Mouse (Mus musculus): Measurements from ENCODE around the gene Tuba1c.

Tuba1c gene

DNA sequence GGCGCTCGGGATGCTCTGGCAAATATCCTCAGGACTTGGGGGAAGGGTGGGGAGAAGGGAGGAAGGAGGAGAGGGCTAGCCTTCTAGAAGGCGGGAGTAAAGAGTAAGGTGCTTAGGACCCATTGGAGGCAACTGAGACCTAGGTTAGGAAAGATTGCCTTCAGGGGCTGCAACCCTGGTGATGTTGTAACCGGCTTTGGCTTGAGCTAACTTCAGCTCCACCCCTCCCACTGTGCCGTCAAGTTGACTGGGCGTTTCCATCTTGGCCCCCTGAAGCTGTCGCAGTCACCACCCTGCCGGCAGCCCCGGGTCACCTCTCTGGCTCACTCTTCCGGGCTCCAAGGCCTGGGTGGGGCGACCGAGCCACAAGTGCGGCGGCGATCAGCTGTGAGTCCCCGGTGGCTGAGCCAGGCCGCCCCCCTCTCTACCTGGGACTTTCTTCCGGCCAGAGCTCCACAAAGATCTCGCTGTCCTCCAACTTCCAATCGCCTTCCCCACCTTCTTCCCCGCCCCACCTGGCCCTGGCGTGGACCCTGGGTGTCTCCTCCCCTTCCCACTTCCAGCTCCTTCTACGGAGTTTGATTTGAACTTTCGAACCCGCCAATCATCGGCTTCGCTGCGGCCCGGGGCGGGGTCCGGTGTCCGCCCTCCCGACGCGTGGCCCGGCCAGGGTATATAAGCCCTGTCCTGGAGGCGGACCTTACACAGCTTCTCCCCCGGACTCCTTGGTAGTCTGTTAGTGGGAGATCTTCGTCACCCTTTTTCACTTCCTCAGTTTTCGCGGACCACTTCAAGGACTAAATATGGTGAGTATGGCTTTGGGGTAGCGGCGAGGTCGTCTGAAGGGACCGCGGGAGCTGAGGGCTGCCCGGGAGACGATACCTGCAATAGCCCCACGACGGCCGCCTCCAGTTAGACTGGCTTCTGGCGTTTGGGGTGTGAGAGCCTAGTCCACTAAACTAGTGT, at the start of gene Tuba1c:
Gene Tuba1c (plus strand): TSS at position 273 of the 966 bp plus-strand sequence.
- peak; percentile 93 to 97 for DNase-seq (ENCODE audit: low spot score in 2 of 2)

DNA sequence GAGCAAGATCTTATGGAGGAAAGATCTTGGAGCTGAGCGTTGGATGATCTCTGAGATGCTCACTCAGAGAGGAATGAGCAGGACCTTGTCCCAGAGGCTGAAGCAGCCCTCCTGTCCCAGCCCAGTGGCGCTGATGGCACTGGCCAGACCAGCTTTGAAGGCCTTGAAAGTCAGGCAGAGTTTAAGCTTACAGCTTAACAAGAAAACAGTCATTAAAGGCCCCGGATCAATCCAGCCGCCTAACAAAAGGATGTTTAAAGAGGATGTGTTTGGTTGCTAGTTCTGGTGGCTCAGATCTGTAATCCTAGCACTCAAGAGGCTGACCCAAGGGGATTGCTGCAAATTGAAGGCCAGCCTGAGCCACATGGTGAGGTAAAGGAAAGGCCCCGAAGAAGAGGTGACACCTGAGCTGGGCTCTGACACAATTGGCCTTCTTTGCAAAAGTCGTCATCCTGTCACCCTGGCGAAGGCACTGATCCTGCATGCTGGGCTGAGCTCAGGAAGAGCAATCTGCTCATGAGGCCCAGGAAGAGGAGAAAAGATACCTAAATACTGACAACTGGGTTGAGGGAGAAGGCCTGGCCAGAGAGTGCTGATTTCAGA, 49.6 kb upstream of the Tuba1c start:
- DNase-seq (ENCODE audit: low spot score in 2 of 2), result no peak

DNA sequence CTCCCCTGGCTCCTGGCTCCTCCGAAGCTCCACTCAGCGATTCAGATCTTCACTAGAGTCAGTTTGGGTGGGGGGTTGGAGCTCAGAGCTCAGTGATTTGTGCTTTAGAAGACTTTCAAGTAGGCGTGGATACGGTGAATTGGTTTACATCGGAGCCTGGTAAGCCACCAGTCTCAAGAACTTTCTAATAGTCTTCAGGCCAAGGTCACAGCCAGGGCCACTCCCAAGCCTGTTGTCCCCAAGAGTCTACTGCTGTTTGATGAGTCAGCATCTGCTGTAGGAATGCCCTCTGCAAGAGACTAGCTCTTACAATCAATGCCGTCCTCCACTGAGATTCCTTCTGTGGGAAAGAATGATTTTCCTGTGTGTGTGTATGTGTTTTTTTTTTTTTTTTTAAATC, 47.6 kb upstream of the Tuba1c start:
- no peak for DNase-seq (ENCODE audit: low spot score in 2 of 2)

DNA sequence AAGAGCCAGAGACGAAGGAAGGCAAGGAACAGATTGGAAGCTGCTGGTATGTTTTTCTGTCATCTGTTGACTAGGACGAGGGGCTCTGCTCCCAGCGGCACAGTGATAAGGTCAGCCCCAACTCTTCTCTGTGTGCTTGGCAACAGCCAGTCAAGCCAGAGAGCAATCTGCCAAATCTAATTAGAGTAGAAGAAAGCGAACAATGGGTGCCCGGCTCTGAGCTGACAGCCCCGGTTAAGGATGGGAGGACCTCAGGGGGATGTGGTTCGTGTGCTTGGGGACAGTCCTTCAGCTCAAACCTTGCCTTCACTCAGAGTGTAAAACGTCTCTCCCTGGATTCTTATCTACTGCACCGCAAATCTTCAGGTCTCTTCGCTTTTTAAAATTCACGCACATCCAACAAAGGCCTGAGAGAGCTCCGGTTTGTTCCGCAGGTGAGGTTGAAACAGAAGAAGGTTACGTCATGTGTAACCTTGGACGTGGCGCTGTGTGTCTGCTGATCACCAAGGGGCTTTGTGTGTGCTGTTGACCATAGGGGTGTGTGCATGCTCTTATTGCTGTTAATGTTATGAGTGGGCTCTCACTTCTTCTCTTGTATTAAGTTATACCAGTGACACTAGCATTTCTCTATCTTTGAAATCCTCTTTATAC, 46.1 kb upstream of the Tuba1c start:
- DNase-seq (ENCODE audit: low spot score in 2 of 2), result no peak

DNA sequence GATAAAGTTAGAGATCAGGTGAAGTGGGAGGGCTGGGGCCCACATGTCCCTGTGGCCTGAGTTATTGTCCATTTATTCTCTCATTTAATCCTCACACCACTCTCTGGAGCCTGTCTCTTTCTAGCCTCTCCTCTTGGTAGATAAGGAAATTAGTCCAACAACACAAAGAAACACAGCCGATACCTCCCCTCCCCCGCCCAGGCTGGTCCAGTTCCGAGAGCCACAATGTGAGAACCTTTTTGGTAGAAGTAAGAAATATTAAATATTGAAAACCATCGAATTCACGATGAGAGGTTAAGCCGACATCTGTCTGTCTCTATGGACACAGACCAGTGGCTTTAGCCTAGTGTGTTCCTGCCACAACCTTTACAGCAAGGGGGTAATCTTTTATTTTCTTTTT, 45.0 kb upstream of the Tuba1c start:
- no peak for DNase-seq (ENCODE audit: low spot score in 2 of 2)

DNA sequence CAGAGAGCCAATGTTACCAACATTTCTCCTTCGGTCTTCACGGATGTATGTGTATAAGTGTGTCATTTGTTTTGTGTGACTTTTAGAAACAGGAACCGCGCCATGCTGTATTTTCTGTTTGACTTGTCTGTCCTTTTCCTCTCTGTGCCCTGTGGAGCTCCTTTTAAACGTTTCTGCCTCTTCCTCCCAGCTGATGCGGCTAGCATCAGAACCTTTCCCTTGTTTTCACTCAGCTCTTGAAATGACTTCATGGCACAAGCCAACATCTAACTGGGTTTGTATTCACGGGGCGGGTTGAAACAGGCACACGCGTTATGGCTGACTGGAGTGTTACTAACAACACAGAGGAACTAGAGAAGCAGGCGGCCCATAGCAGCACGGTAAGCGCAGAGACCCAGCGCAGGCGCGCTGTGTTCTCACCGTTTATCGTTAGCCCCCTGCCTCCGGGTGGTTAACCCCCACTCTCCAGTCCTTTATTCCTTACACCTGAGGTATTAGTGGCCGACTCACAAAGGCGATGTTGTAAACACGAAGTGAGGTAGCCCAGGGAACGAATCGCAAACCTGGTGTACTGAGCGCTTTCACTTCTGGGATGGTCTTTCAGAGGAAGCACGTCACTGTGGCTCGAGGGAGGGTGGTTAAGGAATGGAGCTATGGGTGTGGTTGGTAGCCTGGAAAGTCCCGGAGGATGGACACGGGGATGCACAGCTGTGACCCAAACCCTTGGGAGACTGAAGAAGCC, 44.3 kb upstream of the Tuba1c start:
- peak; percentile 66 for DNase-seq (ENCODE audit: low spot score in 2 of 2)

DNA sequence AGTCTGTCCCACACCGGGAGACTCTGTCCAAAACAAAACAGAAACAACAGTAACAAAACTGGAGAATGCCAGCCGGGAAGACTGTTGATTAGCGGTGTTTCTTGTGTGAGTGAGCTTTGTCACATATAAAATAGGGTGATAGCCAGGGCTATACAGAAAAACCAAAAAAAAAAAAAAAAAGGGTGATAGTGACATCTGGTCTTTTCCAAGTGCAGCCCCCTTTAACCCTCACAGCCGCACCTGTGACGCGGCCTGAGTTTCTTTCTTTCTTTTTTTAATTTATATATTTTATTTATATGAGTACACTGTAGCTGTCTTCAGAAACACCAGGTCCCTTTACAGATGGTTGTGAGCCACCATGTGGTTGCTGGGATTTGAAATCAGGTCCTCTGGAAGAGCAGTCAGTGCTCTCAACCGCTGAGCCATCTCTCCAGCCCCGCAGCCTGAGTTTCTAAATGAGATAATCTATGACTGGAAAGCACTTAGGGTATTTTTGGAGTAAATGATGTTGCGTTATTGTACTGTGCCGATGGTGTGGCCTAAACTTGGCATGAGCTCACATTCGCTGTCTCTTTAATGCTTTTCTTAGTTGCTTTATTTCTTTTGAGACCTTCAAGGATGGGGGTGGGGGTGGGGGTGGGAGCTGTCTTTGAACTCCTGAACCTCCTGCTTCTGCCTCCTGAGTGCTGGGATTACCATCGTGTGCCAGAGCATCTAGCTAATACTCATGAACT, 43.5 kb upstream of the Tuba1c start:
- no peak for DNase-seq (ENCODE audit: low spot score in 2 of 2)

DNA sequence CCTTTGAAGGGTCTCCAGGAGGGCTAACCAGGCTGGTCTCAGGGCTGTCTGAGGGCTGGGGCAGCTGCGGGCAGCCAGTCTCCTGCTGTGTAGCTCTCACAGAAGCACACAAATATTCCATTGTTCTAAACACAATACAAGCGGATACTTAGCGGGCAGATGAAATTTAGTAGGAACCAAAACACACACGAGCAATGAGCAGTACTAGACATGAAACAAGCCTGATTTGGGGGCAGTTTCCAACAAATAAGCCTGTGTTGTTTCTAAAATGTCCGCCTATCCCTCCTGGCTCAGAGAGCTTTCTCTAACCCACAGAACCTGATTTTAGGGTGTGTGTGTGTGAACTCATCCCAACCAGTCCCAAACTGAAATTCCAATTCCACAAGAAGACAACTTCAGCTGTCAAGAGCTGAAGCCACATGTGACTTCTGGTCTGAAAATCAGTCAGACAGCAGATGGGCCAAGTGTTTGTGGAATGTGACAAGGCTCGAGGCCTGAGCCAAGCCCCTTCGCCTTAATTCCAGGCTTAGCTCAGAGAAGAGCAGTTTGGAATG, 42.5 kb upstream of the Tuba1c start:
- no peak for DNase-seq (ENCODE audit: low spot score in 2 of 2)

DNA sequence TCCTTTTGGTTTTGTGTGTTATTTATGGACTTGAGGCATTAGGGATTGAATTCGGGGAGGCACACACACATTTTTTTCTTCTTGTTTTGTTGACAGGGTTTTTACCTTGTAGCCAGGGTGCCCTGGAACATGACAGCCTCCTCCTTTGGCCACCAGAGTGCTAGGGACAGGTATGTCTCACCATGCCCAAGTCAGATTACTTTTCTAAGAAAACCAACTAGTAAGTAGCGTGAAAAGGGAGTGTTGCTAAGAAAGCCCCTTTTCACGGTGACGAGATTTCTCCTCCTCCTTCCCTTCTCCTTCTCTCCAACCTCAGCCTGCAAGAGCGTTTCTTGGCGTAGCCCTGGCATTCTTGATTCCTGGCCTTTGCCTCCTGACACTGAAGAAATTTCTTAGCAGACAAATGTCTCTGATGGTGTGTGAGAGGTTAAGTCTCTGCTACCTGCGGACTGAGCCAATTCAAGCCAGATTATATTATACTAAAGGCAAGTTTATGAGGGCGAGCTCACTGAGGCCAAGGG, 42.0 kb upstream of the Tuba1c start:
- no peak for DNase-seq (ENCODE audit: low spot score in 2 of 2)

DNA sequence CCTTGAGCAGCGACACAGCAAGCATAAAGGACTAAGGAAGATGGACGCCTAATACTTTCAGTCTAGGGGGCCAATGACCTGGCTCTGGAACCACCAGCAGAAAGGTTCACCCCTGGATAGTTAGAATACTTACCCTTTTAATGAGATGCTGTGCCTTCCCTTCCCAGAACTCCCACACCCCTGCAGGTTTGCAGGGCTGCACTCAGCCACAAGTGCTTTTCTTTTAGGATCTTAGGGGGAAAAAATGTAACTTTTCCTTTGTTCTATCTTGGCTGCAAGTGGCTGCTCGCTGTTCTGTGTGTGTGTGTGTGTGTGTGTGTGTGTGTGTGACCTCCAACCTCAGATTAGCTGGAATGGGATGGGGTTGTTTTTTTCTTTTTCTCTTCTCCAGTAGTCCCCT, 40.9 kb upstream of the Tuba1c start:
- DNase-seq (ENCODE audit: low spot score in 2 of 2), result no peak

DNA sequence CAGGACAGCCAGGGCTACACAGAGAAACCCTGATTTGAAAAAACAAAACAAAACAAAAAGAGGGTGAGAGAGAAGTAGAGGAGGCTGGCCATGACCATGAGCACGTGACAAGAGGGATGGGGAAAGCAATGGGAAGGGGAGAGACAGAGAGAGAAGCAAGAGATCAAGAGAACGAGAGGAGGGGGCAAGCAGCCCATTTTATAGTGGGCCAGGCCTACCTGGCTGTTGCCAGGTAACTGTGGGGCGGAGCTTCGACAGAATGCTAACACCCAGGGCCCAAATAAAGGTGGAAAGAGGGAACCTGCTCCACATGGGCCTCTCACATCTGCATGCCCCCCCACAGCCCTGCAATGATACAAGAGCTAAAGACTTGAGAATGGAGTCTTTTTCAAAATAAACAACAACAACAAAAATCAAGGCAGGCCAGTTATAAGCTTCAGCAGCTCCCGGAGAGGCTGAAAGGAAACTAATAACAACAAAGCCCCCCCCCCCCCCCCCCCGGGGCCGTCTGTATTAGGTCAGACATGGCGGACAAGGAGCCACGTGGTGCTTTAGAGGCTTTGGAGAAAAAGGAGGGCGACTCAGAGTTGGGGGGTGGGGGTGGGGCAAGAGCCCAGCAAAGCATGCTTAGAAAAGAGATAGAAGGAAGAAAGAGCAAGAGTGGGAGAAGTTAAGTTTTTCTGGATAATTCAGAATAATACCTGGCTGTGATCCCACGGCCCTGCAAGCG, 39.8 kb upstream of the Tuba1c start:
- no peak for DNase-seq (ENCODE audit: low spot score in 2 of 2)

DNA sequence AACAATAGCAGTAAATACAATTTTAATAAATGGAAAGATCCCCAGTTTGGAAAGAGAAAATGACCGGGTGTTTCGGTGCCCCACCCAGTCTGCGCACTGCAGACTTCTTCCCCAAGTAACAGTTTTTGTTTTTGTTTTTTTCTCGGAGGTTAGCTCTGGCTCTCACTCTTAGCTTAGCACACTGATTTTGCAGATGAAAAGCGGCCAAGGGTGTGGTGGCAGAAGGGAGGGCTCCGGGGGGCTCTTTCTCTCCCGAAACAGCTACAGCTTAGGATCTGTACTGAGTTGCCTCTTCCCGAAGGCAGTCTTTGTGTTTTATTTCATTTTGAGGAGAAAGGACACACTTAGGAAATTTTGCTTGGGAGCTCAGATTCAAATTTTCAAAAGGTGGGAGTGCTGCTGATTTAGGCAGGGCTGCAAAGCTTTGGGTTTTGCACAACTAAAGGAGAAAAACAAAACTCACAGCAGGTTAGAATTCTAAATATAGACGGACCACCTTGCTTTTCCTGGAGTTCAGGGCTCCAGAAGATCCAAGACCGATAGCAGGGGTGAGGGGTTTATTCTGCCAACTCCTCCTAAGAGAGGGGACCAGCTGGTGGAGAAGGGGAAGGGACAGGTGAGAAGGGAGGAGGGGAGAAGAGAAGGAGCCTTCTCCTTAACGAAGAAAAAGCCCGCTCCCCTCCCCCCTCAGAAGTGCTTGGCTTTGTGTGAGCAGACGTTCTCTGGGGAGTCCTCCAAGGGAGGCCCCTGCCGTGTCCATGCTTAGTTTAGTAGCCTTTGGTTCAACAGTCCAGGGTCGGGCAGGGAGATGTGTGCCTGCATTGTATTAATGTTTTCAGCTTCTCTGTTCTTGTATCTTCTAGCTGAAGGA, 38.8 kb upstream of the Tuba1c start:
- DNase-seq (ENCODE audit: low spot score in 2 of 2), result no peak

DNA sequence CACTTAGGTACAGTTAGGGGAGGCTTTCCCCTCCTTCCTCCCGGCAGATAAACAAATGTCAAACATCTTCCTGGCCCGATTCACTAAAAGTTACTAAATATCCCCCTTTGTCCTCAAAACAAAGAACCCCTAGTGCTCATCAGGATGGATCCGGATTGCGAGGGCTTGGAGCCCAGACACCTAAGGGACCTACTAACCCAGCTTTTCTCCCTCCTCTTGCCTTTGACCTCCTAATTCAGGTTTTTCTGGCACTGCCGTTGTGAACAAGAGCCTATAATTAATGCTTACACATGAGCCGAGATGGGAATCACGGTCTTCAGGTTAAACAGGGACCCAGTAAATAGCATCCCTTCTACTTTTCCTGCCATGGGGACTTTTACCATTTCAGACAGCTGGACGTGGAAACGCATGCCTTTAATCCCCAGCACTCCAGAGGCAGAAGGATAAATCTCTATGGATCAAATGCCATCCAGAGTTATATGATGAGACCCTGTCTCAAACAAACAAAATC, 38.1 kb upstream of the Tuba1c start:
- DNase-seq (ENCODE audit: low spot score in 2 of 2), result no peak

DNA sequence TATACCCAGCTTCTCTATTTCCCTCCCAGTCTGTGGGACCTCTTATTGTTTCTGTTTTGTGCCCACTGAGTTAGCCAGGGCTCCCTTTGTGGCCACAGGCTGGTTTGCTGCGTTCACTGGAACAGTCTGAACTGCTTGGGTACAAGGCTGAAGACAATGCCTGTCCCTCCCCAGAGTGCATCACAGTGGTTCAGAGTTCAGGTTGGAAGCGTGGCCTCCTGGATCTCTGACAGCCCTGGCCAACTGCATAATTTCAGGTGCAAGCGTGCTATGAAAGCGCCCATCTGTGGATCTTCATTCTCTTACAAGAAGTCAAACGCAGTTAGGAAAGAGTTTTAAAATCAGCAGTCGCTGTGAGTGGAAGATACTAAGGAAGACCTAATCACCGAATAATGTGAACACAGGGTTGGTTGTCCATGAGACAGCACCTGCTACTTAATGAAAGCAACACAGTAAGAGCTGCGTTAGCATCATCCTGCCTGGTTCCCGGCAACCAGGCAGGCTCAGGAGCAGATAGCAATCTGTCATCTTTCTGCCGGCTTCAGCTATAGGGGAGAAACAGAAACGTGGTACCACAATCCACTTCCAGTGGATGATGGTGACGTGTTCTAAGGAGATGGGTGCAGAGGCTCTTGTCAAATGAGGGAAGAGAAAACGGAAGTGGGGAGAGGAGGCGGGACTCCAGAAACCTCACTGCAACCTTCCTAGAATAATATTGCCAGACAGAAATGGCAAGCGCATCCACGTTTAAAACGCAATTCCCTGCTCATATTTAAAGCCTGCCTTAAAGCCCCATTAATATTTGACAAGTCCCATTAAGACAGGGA, 37.4 kb upstream of the Tuba1c start:
- no peak for DNase-seq (ENCODE audit: low spot score in 2 of 2)

DNA sequence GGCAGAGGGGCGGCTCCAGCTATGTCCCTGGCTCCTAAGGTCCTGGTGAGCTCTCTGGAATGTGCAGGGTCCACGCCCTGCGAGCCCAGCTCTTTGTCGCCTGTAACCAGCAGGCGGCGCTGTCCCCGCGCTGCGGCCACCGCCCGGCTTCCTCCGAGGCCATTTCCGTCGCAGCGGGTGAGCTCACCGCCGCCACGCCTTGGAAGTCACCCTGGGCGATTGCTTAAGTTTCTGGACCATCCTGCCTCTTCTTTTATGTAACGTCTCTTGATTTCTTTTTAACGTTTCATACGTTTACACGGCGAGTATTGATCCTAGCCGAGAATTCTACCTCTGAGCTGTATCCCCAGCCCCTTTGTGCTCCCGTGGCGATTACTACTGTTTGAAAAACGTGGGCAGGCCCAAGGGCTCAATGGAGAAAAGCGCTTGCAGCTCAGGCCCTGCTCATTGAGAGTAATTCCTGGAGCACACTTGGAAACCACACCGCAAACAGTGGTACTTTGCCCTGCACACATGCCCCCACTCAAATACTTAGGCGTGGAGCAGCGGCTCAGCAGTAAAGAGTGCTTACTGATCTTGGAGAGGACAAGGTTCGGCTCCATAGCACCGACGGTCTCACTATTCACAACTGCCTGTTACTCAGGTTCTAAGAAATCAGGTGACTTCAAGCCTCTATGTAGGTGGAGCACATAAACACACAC, 36.4 kb upstream of the Tuba1c start:
- DNase-seq (ENCODE audit: low spot score in 2 of 2), result peak; percentile 94 to 96

DNA sequence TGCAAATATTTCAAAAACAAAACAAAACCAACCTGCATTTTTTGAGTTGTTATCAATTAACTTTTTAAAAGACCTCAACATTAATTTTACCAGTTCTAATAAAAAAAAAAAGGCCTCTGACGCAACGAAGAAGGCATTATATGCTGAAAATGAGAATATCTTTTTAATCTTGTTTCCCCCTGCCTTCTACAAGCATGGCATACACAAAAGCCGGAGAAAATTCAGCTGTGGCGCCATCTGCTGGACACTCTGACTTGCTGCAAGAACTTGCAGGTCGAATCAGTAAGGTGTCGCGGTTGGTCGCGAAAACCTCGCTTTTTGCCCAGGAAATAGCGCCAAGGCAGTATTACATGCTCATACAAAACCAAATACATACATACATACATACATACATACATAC, 35.8 kb upstream of the Tuba1c start:
- peak; percentile 70 to 90 for DNase-seq (ENCODE audit: low spot score in 2 of 2)

DNA sequence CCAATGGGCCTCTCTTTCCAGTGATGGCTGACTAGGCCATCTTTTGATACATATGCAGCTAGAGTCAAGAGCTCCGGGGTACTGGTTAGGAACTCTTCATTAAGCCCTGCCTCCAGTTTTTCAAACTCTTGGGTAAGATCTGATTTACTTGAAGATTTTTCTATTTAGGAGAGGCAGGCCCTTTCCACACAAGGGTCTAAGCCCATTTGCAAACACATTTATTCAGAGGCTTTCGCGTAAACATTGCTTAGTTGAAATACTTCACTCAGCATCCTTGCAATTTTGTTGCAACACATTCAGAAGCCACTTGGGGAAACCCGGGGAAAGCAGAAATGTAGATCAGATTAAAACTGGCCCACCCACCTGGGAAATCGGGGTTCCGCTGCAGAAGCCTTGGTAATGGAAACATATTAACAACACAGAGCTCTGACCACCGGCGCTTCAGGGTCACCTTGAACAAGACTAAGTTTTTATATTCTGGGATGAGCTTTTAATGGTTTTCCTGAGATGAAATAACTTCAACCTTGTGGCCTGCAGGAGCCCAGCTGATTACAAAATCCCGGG, 34.7 kb upstream of the Tuba1c start:
- no peak for DNase-seq (ENCODE audit: low spot score in 2 of 2)
